Mouse (Mus musculus) liver (tissue): ENCODE measurements around the gene Pcna.
"Not testable (repeated sequence)": the region's sequence is repeated elsewhere in the genome, so short reads cannot be mapped to it uniquely, and the experiment has no call there.

Source experiments
- DNase-seq: peaks from one replicate; pipeline ENCODE4 v3.0.0-alpha.2; 2020; ENCODE audit warnings: mixed read lengths

The Pcna gene

DNA sequence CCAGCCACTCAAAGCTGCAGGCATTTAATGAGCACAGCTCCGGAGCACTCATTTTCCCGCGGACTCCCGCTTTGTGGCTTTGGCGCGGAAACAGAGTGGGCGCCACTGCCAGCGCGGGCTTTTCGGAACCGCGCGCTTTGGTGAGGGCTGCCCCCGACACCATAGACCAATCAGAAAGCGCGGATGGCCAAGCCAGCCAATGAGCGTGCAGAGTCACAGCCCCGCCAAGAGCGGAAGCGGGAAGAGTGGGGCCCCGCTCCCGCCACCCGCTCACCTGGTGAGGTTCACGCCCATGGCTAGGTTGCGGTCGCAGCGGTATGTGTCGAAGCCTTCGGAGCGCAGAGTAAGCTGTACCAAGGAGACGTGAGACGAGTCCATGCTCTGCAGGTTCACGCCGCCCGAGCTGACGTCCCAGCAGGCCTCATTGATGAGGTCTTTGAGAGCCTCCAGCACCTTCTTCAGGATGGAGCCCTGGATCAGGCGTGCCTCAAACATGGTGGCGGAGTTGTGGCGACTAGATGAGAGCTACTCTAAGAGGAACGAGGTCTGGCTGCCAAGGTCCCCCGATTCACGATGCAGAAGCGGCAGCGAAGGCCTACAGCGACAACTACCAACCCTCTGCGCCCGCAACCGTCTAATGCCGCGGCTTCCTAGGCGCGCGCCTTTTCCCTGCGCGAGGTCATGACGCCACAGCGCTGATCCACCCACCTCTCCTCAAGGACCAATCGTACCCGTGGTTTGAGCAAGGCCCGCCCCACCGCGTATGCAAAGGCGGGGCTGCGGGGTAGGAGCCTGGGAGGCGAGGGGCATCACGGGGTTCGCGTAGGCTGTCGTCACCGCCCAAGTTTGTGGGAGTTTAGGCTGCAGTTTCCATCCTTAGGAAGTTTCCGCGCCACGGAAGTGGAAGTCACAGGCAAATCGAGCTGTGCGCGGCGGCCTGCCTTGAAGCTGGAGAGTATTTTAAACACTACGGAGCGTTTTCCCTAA is at the start of gene Pcna:
Gene Pcna (minus strand): TSS at position 773 of the 987 bp plus-strand sequence.
- DNase-seq, result peak; percentile 98

DNA sequence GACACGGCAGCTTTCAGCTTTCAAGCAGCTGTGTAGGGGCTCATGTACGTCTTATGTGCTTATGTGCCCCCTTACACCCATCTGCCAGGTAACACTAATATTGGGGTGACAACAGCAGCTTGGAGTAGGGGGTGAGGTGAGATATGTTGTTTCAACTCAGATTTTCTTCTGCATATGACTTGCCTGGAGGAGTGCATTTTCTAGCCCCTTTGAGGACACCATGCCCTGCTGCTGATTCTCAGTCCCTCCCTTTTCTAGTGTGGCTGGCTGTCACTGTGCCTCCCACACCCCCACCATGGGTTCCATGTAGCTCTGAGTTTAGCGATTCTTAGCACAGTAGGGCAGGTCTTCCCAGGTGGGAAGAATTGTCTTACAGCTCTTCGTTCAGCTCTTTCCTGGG is 48.3 kb upstream of the Pcna start:
- DNase-seq, result no peak

DNA sequence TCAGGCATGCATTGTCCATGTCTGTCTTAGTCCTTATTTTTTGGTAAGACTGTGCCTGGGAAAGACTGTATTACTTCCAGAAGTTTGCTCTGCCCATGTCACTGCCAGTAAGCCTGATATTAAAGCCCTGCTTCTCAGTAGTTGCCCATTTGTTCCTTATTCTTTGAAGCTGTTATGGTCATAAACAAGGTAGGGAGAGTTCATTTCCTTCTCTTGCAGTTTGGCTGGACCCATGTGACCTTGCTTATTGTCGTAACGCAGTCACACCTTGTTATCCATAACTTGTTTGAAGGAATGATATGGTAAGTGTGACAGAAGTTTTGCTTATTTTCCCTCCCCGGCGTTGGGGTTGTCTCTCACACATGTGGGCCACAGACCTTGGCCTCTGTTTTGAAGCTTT is 45.1 kb upstream of the Pcna start:
- no peak for DNase-seq

DNA sequence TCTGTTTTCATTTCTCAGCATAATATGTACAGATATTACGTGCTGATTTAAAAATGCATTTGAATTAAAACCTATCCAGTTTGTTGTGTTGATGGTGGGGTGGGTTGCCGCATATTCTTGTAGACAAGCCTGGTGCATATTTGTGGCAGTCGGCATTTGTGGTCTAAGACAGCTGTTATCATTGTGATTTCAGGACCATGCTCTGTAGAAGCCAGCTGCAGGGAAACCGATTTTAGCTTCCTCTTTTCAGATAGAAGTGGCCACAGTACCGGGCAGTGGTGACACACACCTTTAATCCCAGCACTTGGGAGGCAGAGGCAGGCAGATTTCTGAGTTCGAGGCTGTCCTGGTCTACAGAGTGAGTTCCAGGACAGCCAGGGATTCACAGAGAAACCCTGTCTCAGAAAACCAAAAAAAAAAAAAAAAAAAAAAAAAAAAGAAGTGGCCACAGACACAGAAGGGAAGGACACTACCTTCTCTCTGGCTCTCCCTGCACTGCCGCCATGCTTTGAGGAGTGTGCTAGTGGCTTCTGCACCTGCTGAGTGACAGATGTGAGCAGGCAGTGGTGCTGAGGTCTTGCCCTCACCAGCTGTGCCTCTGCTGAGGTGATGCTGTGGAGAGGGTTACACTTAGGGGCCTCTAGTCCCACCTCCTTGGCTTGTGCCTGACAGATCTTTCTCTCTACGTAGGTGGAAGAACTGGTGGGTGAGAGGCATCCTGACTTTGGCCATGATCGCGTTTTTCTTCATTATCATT is 40.8 kb upstream of the Pcna start:
- DNase-seq, result no peak

DNA sequence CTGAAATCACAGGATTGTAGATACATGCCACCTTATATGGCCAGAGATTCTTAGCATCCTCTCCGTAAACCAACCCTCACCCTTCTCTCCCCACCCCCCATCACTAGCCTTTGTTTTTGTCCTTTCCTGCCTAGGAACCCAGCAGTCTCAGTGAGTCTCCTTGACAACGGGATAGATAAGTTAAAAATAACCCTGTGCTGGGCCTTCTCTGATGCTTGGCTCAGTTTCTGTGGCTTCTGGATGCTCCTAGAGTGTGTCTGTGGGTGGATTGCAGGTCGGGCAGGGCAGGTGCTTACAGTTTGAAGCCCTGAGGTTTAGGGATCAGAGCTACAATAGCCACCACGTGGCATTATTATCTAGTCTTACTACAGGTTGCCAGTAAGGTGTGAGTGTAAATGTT is 39.0 kb upstream of the Pcna start:
- DNase-seq, result no peak

DNA sequence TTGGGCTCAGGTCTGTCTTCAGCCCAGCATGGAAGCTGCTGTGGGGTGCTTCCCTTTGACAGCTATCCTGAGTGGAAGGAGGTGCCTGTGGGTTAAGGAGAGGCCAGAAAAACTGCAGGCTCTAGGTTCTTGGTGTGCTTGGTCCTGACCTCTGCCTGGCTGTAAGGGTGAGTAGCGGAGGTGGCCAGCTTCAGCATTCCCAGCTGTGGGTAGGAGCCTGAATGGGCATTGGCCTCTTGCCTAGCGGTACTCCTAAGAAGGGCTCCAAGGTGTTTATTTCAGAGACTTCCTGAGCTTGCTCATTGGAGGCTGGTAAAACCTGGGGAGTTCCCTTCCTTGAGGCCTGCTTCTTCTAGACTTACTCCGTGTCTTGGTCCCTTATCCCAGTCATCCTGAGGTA is 38.2 kb upstream of the Pcna start:
- DNase-seq, result no peak

DNA sequence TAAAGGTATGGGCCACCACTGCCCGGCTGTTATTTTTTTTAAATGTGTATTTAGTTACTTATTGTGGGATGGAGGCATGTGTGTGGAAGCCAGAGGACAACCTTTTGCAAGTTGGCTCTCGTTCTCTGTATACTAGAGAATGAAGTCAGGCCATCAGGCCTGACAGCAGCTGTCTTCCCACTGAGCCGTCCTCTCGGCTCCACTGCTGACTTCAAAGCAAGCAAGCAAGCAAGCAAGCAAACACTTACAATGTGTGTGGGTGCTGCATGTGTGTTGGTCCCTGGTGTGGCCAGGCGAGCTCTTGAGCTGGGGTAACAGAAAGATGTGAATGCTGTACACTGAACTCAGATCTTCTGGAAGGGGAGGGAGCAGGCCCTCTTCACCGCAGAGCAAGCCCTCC is 37.7 kb upstream of the Pcna start:
- DNase-seq, result no peak

DNA sequence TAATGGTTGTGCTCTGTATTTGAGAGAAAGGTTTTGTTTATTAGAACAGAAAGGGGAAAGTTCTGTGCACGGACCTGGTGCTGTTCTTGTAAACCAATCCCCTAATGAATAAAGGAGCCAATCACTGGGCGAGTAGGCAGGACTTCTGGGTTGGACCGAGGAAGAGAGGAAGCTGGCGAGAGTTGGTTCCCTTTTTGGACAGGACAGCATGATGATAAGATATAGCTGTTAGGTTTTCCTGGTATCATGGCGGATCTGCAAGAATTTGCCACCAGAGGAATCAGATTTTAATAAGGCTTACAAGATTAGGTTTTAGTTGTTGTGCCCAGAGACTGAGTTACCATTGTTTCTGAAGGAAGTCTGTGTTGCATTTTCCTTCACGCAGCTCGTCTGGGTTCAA is 36.1 kb upstream of the Pcna start:
- DNase-seq, result not testable (repeated sequence)

DNA sequence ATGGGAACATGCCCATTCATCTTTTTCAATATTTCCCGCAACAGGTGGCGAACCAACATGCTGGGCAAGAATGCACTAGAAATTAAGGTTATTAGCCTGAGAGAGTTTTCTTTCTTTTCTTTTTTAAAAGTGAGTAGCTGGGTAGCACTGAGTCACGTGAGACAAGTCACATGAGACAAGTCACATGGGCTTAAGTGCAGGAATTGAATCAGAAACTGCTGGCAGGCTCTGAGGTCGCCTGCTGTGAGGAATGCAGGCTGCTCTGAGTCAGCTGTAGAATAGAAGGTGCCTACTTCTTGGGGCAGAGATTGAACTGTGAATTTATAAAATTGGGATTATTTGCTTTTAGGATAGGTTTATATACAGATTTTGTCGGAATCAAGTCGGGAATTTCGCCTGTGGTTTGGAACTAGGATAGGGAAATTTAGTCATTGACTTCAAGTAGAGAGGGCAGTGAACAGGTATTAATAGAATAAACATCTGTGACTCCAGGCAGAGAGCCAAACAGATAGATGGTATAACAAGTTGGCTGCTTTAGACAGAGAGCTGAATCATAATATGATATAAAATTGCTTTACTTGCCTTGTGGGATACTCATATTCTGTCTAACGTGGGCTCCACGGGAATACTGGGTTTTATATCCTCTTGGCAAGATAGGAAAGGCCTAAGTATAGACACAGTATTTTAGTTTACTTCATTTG is 33.4 kb upstream of the Pcna start:
- DNase-seq, result no peak

DNA sequence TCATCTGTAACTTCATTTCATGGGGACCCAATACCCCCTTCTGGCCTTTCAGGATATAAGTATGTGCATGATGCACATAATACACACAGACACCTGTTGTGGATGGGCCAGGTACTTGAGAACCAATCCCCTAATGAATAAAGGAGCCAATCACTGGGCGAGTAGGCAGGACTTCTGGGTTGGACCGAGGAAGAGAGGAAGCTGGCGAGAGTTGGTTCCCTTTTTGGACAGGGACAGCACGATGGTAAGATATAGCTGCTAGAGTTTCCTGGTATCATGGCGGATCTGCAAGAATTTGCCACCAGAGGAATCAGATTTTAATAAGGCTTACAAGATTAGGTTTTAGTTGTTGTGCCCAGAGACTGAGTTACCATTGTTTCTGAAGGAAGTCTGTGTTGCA is 32.6 kb upstream of the Pcna start:
- not testable (repeated sequence) for DNase-seq

DNA sequence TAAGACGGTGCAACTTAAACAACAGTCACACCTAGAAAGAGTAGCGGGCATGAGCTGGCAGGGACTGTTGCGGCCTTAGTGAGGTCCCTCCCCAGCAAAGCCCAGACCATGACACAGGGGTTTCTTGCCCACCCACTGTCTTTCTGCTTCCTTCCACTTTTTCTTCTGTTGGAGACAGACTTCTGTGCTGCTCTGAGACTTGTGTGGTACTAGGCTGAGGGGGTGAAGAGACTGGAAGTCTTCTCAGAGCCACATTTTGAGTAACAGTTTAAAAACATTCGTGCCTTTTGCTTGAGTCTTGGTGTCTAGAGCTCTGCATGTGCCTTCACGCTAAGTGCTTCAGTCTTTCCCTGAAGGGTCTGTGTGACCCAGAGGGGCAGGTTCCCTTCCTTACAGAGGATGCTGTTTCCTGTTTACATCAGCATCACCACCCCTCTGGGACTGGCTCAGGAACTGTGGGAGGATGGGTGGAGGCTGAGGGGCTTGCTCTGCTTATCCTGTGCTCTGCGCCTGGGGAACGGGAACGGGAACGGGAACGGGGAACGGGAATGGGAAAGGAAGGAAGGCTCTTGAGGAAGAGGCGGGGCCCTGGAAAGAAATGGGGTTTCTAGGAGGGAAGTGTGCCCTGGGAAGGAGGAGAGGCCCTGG is 31.5 kb upstream of the Pcna start:
- DNase-seq, result peak; percentile 40

DNA sequence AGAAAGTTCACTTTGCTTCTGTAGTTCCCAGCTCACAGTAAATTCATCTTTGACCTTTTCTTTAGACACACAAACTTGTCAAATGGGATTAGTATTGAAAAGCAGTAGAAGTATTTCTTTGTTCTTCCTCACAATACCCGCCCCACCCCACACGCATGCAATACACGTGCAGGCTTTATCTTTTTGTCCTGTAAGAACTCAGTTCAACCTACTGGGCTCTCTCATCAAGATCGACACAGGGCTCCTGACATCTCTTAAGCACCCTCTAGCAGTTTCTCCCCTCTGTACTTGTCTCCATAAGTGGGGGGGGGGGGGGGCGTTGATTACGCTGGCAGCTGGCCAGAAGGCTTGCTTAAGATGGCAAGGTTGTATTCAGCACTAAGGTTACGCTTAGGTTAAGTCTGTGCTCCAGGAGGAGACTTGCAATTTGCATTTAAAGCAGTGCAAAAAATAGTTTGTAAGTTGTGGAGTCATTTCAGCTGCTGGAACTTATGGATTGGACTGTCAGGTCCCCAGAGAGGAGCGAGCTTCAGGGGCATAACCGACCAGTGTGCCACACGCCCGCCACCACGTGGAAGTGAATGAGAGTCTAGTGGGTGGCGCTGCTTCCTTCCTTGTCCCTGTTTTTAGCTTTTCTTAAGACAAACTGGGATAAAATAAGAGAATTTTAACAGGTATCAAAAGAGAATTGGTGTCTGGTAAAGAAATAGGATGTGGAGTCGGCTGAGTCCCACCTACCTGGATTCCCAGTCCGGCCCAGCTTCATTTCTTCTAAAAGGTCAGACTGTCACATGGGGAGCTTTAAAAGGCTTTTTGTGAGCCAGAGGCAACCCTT is 30.3 kb upstream of the Pcna start:
- DNase-seq, result no peak

DNA sequence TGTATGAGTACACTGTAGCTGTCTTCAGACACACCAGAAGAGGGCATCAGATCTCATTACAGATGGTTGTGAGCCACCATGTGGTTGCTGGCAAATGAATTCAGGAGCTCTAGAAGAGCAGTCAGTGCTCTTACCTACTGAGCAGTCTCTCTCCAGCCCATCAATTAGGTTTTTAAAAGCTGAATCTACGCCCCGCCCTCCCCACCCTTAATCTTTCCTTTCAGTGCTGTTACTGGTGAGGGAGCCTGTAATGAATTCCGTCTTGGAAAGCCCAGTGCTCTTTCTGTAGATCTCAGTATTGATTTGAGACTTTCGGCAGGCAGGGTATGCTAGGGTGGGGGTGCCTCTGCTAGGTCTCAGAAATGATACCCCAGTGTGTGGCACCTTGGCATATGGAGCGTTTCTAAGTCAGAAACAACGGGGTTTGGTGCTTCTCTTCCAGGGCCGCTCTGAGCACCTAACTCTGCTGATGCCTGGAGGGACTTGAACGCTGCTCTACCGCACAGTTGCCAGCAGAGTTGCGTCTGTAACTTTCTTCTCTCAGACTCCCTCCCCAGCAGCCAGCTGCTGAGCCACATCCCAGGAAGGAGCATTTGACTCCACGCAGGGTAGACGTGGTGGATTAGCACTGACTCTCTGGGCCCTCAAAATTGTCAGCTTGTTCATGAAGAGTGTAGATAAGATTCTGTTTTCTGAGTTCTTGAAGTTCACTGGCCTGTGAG is 29.5 kb upstream of the Pcna start:
- no peak for DNase-seq

DNA sequence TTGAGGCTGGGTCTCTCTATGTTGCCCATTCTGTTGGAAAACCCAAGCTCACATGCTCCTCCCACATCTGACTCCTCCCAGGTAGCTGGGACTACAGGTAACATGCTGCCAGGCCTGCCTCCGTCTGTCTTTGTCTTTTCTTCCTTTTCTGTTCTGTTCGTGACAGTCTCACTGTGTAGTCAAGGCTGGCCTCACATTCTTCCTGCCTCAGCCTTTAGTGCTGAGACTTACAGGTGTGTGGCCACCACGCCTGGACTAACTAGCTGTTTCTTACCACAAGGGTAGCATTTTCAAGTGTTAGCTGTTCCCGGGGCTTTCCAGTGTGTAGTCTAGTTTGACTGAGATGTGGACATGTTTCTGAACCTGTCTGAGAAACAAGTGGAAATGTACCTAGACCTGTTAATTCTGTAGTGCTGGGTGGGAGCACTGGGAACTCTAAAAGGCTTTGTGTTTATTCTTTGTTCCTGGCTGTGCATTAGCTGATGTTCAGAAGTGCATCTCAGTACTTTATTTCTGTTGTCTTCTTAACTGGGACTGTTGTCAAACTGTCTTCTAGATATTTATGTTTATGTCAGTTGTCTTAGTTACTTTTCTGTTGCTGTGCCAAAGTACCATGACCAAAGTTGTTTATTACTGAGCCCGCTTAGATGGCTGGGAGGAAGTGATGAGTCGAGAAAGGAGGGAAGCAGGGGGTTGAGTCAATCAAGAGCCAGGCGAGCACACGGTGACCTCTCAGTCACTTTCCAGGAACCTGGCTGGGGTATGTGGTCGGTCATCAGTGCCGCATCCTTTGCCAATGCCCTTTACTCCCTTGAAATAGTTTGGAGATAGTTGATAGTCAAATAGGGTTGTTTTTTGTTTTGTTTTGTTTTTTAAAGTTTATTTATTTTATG is 28.7 kb upstream of the Pcna start:
- no peak for DNase-seq

DNA sequence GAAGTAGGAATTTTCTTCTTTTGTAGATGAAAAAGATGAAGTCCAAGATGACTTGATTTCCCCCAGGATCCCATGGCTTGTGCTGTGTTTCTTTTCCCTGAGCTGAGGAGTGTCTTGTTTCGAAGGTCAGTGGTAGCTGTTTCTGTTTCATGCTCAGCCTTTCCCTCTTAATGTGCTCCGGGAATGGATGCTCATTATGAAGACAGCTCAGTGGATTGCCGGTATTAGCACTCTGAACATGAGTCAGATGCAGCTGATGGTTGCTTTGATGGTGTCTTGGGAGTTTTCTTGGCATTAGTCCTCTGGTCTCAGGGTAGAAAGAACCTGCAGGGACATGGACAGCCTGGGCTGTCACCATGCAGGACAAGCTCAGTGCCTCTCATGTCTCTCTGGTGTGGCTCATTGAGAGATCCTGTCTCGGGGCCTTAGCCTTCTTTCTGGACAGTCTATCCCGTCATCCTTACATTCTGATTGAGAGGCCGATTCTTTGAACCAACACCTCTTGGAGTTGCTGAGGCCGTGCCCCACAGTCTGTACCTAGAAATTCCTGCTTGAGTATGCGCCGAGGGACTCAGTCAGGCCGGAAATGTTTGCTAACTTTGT is 27.5 kb upstream of the Pcna start:
- DNase-seq, result no peak

DNA sequence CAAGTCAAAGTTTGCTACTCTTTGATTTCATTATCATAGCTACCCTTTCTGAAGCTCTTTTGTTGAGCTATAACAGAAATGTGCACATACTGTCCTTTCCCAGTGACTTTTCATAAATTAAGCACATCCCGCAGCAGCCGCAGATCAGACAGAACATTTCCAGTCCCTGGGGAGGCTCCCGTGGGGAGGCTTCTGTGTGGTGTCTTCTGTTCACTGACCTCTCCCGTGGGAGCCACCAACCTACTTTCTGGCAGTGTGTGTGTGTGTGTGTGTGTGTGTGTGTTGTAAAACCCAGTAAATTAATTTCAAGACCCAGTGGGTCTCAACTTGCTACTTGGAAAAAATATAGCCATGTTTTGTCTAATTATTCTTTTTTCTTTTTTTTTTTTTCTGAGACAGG is 26.9 kb upstream of the Pcna start:
- DNase-seq, result no peak

DNA sequence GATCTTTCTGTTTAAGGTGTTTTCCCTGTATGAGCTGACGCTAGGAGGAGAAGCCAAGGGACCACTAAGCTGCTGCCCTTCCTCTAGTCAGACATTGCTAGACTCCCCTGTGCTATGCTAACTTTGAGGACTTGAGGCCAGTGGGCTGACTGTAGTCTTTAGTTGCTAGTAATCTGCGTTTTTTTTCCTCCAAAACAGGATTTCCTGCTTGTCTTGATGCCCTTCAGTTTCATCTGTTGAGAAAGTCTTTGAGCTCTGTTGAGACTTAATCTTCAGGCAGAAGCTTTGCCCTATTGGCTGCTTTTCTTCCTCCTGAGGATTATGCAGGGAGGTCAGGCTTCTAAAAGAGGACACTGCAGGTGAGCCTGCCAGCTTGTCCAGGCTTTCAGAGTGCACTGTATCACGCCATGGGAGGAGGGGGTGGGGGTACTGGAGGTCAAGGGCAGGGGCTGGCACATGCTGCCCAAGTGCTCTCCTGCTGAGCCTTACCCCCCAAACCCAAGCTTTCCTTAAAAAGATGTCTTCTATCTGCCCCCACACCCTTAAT is 26.3 kb upstream of the Pcna start:
- DNase-seq, result no peak

DNA sequence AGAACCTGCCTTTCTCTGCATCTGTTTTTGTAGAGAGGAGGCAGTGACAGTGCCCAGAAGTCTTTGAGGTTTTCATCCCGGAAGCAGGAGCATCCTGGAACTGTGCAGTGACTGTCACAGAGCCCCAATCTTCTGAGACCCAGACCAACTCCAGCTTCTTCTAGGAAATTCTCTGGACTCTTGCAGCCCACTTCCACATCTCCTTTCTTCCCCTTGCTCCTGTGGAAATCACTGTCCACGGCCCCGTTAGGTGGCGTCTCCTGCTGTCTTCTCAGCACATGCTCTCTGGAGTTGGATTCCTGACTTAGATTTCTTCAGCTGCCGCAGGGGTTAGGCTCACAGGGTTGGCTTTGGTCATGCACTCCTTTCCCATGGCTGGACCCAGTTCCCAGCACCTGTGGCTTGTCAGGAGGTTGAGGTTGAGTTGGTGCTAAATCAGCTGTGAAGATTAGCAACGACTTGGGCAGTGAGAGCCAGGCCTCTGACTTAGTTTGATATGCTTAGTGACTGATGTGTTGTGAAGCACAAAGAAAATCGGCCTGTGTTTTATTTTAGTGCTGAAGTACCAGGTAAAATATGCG is 25.2 kb upstream of the Pcna start:
- DNase-seq, result no peak

DNA sequence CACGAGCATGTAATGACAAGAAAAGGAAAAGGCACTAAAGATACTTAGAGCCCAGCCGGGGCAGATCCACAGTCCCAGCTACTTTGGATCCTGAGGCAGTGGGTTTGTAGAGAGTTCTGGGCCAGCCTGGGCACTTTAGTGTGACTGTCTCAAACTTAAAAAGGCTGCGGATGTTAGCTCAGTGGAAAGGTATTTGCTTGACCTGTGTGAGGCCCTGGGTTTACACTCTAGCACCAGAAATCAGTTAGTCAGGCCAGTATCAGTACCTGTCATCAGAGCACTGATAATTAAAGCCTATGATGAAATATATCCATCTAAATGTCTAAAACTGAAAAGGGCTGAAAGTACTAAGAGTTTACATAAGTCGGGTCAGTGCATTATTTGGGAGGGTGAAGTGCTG is 23.1 kb upstream of the Pcna start:
- DNase-seq, result no peak
